Comparison of ENCODE assay signal across 7 mouse cellular contexts in the genomic region with DNA sequence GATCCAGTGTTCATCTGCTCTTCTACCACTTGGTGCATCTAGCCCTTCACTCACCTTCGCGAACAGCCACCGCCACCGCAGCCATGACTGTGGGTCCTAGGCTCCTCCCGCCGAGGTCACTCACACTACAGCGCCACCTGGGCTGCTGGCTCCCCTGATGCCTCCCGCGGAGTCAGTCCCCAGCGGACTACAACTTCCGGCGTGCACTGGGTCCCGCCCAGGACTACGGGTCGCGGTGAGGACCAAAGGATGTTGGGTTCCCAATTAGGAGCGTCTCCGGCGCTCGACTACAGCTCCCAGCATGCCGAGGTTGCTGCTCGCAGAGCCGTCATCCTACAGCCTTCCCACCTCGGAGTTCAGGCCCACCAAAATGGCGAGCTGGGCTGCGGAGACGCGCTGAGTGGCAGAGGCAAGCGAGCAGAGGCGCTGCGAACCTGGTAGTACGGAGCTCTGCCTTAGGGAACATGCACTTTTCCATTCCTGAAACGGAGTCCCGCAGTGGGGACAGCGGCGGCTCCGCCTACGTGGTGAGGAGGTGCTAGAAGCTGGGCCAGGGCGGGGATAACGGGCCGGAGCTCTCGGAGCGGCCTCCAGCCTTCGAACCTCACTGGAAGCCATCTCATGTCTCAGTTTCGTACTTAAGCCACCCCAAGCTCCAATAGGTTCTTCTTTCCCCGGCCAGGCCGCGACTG. TPM values are rescaled to one million over a fixed set of nuclear protein-coding genes. Genes with fewer than 3 reads are reported as not detected.
DNase-seq lines count a peak whose midpoint lies in the region; ATAC-seq lines count a peak whose summit lies in the region.

A gene (plus strand): TSS at position 289 of the 692 bp plus-strand sequence.
A gene (minus strand): TSS at position 492 of the 692 bp plus-strand sequence.

- H3K4me3 ChIP-seq in embryonic facial prominence, embryonic 11.5 days (ENCODE audit: low read depth, low read length), result peak within 1 kb of the TSS; percentile 75
- peak within 1 kb of the TSS; percentile 89 for H3K4me3 ChIP-seq in limb, embryonic 10.5 days
- H3K4me3 ChIP-seq in midbrain, embryonic 13.5 days (replicated peaks), result peak within 1 kb of the TSS; percentile 64

- H3K4me2 ChIP-seq in embryonic facial prominence, embryonic 11.5 days (ENCODE audit: low read depth, low read length), result peak within 1 kb of the TSS; percentile 70
- peak within 1 kb of the TSS; percentile 90 for H3K4me2 ChIP-seq in midbrain, embryonic 13.5 days (replicated peaks)

- no peaks in the 10 kb centered on the region for H3K27me3 ChIP-seq in embryonic facial prominence, embryonic 11.5 days (ENCODE audit: control insufficient read depth, insufficient read depth, low read length)
- no peaks in the 10 kb centered on the region for H3K27me3 ChIP-seq in limb, embryonic 10.5 days (ENCODE audit: low read depth, poor library complexity, severe bottlenecking)
- no peaks in the 10 kb centered on the region for H3K27me3 ChIP-seq in midbrain, embryonic 13.5 days

- peak; percentile 96 for ATAC-seq in embryonic facial prominence, embryonic 11.5 days (replicated peaks; ENCODE audit: insufficient number of reproducible peaks, low FRiP score, low TSS enrichment, low read depth)
- ATAC-seq in granulocyte monocyte progenitor cell, adult 5-6 weeks (replicated peaks; ENCODE audit: poor library complexity, severe bottlenecking), result peak; percentile 93
- ATAC-seq in midbrain, embryonic 13.5 days, result peak; percentile 98

- peak; percentile 100 for DNase-seq in adrenal gland, postnatal 14 days
- DNase-seq in embryonic facial prominence, embryonic 11.5 days (ENCODE audit: low spot score), result peak; percentile 99
- DNase-seq in kidney, adult 11 months, result peak; percentile 99
- DNase-seq in limb, embryonic 10.5 days (ENCODE audit: low spot score), result peak; percentile 100
- peak; percentile 100 for DNase-seq in spleen, adult 12 weeks (ENCODE audit: low spot score)

- WGBS in embryonic facial prominence, embryonic 11.5 days, result under 1% methylated on average over 48 of the region's 48 CpGs
- under 1% methylated on average over 48 of the region's 48 CpGs for WGBS in limb, embryonic 10.5 days
- under 1% methylated on average over 48 of the region's 48 CpGs for WGBS in midbrain, embryonic 13.5 days

- H3K9ac ChIP-seq in embryonic facial prominence, embryonic 11.5 days (replicated peaks; ENCODE audit: low read length), result peak within 1 kb of the TSS; percentile 86
- H3K9ac ChIP-seq in midbrain, embryonic 13.5 days (replicated peaks), result peak within 1 kb of the TSS; percentile 83

- H3K36me3 ChIP-seq in embryonic facial prominence, embryonic 11.5 days (replicated peaks; ENCODE audit: control insufficient read depth, insufficient read depth, low read depth, low read length), result peaks cover 18% of the 10 kb centered on the region
- peaks cover 74% of the 10 kb centered on the region for H3K36me3 ChIP-seq in limb, embryonic 10.5 days
- H3K36me3 ChIP-seq in midbrain, embryonic 13.5 days, result peaks cover 66% of the 10 kb centered on the region

- peak within 1 kb of the TSS; percentile 31 for H3K27ac ChIP-seq in embryonic facial prominence, embryonic 11.5 days (replicated peaks; ENCODE audit: low read depth, low read length)
- peak within 1 kb of the TSS; percentile 91 for H3K27ac ChIP-seq in limb, embryonic 10.5 days
- H3K27ac ChIP-seq in midbrain, embryonic 13.5 days, result peak within 1 kb of the TSS; percentile 84

- H3K9me3 ChIP-seq in embryonic facial prominence, embryonic 11.5 days (replicated peaks; ENCODE audit: control insufficient read depth, low read length), result no peaks in the 10 kb centered on the region
- no peaks in the 10 kb centered on the region for H3K9me3 ChIP-seq in limb, embryonic 10.5 days (replicated peaks)
- no peaks in the 10 kb centered on the region for H3K9me3 ChIP-seq in midbrain, embryonic 13.5 days

- 0 out of 2 replicates have a peak, but pooled peaks cover 2% of the 10 kb centered on the region for H3K4me1 ChIP-seq in embryonic facial prominence, embryonic 11.5 days (ENCODE audit: control insufficient read depth, insufficient read depth, low read length)
- peaks cover 20% of the 10 kb centered on the region for H3K4me1 ChIP-seq in limb, embryonic 10.5 days
- peaks cover 22% of the 10 kb centered on the region for H3K4me1 ChIP-seq in midbrain, embryonic 13.5 days (replicated peaks)

RNA-seq across cellular contexts. Expression of the first gene that starts in this region (rescaled TPM):
- 85.0 and 95.4 TPM in 2 replicates for total RNA-seq in adrenal gland, postnatal 14 days (2021)
- polyA plus RNA-seq in embryonic facial prominence, embryonic 11.5 days (2014; fragmentation: Nextera tagmentation; extraction: Ambion mirVana), result 150 and 158 TPM in 2 replicates
- total RNA-seq in granulocyte monocyte progenitor cell, adult 5-6 weeks (2014; fragmentation: Nextera tagmentation), result 53.3 and 65.5 TPM in 2 replicates
- 36.5 and 58.9 TPM in 2 replicates for total RNA-seq in granulocyte monocyte progenitor cell, adult 5-6 weeks (2017)
- polyA plus RNA-seq in limb, embryonic 10.5 days (2016; fragmentation: Nextera tagmentation; extraction: Ambion mirVana), result 128 and 140 TPM in 2 replicates
- polyA plus RNA-seq in midbrain, embryonic 13.5 days (2015; fragmentation: Nextera tagmentation; extraction: Ambion mirVana), result 135 and 140 TPM in 2 replicates

RNA-seq across cellular contexts. Expression of the second gene that starts in this region (rescaled TPM):
- total RNA-seq in adrenal gland, postnatal 14 days (2021), result 42.7 and 64.9 TPM in 2 replicates
- 68.2 and 81.7 TPM in 2 replicates for polyA plus RNA-seq in embryonic facial prominence, embryonic 11.5 days (2014; fragmentation: Nextera tagmentation; extraction: Ambion mirVana)
- total RNA-seq in granulocyte monocyte progenitor cell, adult 5-6 weeks (2014; fragmentation: Nextera tagmentation), result 68.3 and 91.6 TPM in 2 replicates
- 50.0 and 65.6 TPM in 2 replicates for total RNA-seq in granulocyte monocyte progenitor cell, adult 5-6 weeks (2017)
- polyA plus RNA-seq in limb, embryonic 10.5 days (2016; fragmentation: Nextera tagmentation; extraction: Ambion mirVana), result 85.7 and 89.6 TPM in 2 replicates
- polyA plus RNA-seq in midbrain, embryonic 13.5 days (2015; fragmentation: Nextera tagmentation; extraction: Ambion mirVana), result 71.5 and 74.6 TPM in 2 replicates

Comparison
In these comparisons a context has a peak if more than half of its experiments do, and no peak if none do; other contexts are left out.
1. Peak in every context shown above with its lines: DNase-seq, ATAC-seq, H3K4me3 ChIP-seq and H3K27ac ChIP-seq.
2. H3K27ac ChIP-seq: peak in every context shown above with its lines; median percentile 91 in limb, embryonic 10.5 days; 84 in midbrain, embryonic 13.5 days; 31 in embryonic facial prominence, embryonic 11.5 days.